Mouse (Mus musculus) CH12.LX (cell line): Measurements from ENCODE around the gene Igf1.

Experiments used
- CHD1 ChIP-seq: IDR thresholded peaks from 2 replicates; pipeline ENCODE4 v1.6.1; 2012; ENCODE audit warnings: low read depth, low read length, improper control_type of control experiment, inconsistent platforms
- CTCF ChIP-seq, 2 experiments: IDR thresholded peaks in 1 of 2; conservative IDR thresholded peaks in 1 of 2; 2 replicates each; pipeline ENCODE4 v1.5.1; 2011 to 2012; ENCODE audit warnings: low read depth in 2 of 2, low read length in 2 of 2, improper control_type of control experiment in 1 of 2, inconsistent platforms in 1 of 2, mild to moderate bottlenecking in 1 of 2, moderate library complexity in 1 of 2
- EP300 ChIP-seq: IDR thresholded peaks from 2 replicates; pipeline ENCODE4 v1.6.1; 2011; ENCODE audit warnings: low read length, improper control_type of control experiment
- GABPA ChIP-seq: IDR thresholded peaks from 2 replicates; pipeline ENCODE4 v1.6.1; 2012; ENCODE audit warnings: low read depth, low read length, improper control_type of control experiment, inconsistent platforms; ENCODE audit not compliant: insufficient replicate concordance
- HCFC1 ChIP-seq: IDR thresholded peaks from 2 replicates; pipeline ENCODE4 v1.6.1; 2012; ENCODE audit warnings: low read depth, mild to moderate bottlenecking, inconsistent platforms, low read length, improper control_type of control experiment
- MXI1 ChIP-seq: IDR thresholded peaks from 2 replicates; pipeline ENCODE4 v1.6.1; 2011; ENCODE audit warnings: mild to moderate bottlenecking, low read depth, low read length, improper control_type of control experiment
- MYC ChIP-seq: IDR thresholded peaks from 2 replicates; pipeline ENCODE4 v1.6.1; 2011; ENCODE audit warnings: low read depth, mild to moderate bottlenecking, improper control_type of control experiment, low read length
- POLR2A ChIP-seq: IDR thresholded peaks from 2 replicates; pipeline ENCODE4 v1.6.1; 2011; ENCODE audit warnings: low read depth, mild to moderate bottlenecking, improper control_type of control experiment, low read length
- ZKSCAN1 ChIP-seq: IDR thresholded peaks from 2 replicates; pipeline ENCODE4 v1.6.1; 2012; ENCODE audit warnings: low read depth, inconsistent platforms, low read length, improper control_type of control experiment, borderline replicate concordance

- TF ChIP-seq EP300 (no peak), CTCF (conservative IDR thresholded peaks at IDR 0.05 in 1 of 2, IDR thresholded peaks at IDR 0.05 in 1 of 2; ENCODE audit: low read depth in 2 of 2, low read length in 2 of 2) (no peak), MXI1 (no peak), GABPA (no peak), CHD1 (no peak), MYC (no peak), POLR2A (no peak), HCFC1 (no peak), ZKSCAN1 (no peak)
These were observed 1.4 kb downstream of the Igf1 start for GRCm38 (mm10) chr10:87859453-87859852.
